Mouse (Mus musculus) limb, embryonic 14.5 days (tissue): ENCODE data around the gene Prdm15. TPM values are rescaled to one million over a fixed set of nuclear protein-coding genes. Genes with fewer than 3 reads are reported as not detected.

ENCODE experiments used
- ATAC-seq: fragments of 200-750 bp; cut with Nextera tagmentation; 2 replicates; pipeline ENCODE4 v1.8.0; 2017; ENCODE audit warnings: low read depth, moderate number of reproducible peaks, moderate TSS enrichment; ENCODE audit not compliant: low FRiP score
- DNase-seq: peaks from one replicate; pipeline ENCODE4 v3.0.0-alpha.2; 2015; ENCODE audit warnings: low spot score
- H3K27ac ChIP-seq: fragments of 300-500 bp; sonication (generic); replicated peaks from 2 replicates; pipeline ENCODE4 v1.5.1; 2014; ENCODE audit warnings: low read depth, mild to moderate bottlenecking, low read length, moderate library complexity, mixed read lengths
- H3K27me3 ChIP-seq: fragments of 300-500 bp; sonication (generic); 2 replicates; pipeline ENCODE4 v1.6.1; 2014; ENCODE audit warnings: low read length, mixed read lengths; ENCODE audit not compliant: control insufficient read depth, insufficient read depth
- H3K36me3 ChIP-seq: fragments of 300-500 bp; sonication (generic); 2 replicates; pipeline ENCODE4 v1.6.1; 2014; ENCODE audit warnings: mild to moderate bottlenecking, low read length, moderate library complexity, mixed read lengths; ENCODE audit not compliant: control insufficient read depth, insufficient read depth
- H3K4me1 ChIP-seq: fragments of 300-500 bp; sonication (generic); 2 replicates; pipeline ENCODE4 v1.6.1; 2014; ENCODE audit warnings: antibody characterized with exemption, low read length, mixed read lengths; ENCODE audit not compliant: control insufficient read depth, insufficient read depth
- H3K4me2 ChIP-seq: fragments of 300-500 bp; sonication (generic); replicated peaks from 2 replicates; pipeline ENCODE4 v1.6.1; 2014; ENCODE audit warnings: low read depth, mild to moderate bottlenecking, low read length, moderate library complexity; ENCODE audit not compliant: severe bottlenecking
- H3K4me3 ChIP-seq: fragments of 300-500 bp; sonication (generic); replicated peaks from 2 replicates; pipeline ENCODE4 v1.5.1; 2014; ENCODE audit warnings: low read length
- H3K9ac ChIP-seq: fragments of 300-500 bp; sonication (generic); 2 replicates; pipeline ENCODE4 v1.6.1; 2014; ENCODE audit warnings: mild to moderate bottlenecking, low read depth, low read length, moderate library complexity; ENCODE audit not compliant: severe bottlenecking
- H3K9me3 ChIP-seq: fragments of 300-500 bp; sonication (generic); 2 replicates; pipeline ENCODE4 v1.6.1; 2016; ENCODE audit warnings: low read length; ENCODE audit not compliant: control insufficient read depth
- POLR2A ChIP-seq: fragments of 200-500 bp; IDR thresholded peaks from 2 replicates; pipeline ENCODE4 v1.8.0; 2012; ENCODE audit warnings: inconsistent platforms, mild to moderate bottlenecking, moderate library complexity, borderline replicate concordance; ENCODE audit not compliant: insufficient read depth, insufficient read length; ENCODE audit errors: extremely low read depth
- WGBS: fragments of 180-500 bp; shearing (Covaris S2); extraction: QIAGEN DNeasy Blood & Tissue Kit; methylation state at CpG from one replicate; pipeline ENCODE4 v1.1.7; 2014; 5-methylcytosine and 5-hydroxymethylcytosine counted together
- polyA plus RNA-seq, 2 experiments: library from polyadenylated mRNA; depleted of rRNA in 1 of 2; stranded (reverse) in 1 of 2; unstranded in 1 of 2; fragments of >200 nt; fragmentation: Nextera tagmentation in 1 of 2; extraction: Ambion mirVana in 1 of 2; gene quantifications; 2 replicates each; pipeline versions ENCODE4 v1.2.1 to v1.2.3; 2012 to 2014

The Prdm15 gene
- polyA plus RNA-seq, 2 experiments: 9.7 to 19.5 TPM

DNA sequence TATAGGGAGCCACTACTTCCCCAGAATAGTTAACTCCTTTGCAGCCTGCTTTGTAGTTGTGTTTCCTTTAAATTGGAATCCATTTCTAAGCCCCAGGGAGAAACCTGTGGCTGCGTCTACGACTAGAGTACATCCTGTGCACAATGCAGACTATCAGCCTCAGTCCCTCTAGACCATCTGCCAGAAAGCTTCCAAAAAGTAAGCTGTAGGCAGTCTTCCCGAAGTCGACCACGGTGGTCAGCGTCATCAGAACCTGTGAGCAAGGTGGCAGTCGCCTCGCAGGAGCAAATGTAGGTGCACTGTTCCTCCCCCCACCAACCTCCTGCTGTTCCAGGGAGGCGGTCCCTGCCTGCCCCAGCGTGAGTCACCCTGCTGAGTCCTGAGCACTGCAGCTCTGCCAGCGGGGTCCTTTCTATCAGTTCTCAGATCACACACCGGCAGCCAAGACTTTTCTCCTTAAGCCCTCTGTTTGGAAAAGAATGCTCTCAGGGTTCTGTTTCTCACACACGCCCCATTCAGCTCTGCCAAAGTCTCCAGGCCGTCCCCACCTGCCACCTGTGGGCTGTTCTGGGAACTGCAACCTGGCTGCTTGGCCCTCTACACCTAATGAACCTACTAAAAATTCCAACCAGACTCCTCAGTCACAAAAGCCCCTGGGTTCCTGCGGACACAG is 73.2 kb downstream of the Prdm15 start:
- Histone ChIP-seq H3K27me3 (no peaks in the 10 kb centered on the region), H3K4me3 (no peak overlapping the region), H3K9ac (no peak overlapping the region), H3K4me2 (peak overlapping the region; percentile 37), H3K9me3 (no peaks in the 10 kb centered on the region), H3K4me1 (no peaks in the 10 kb centered on the region), H3K27ac (no peak overlapping the region; the same call in 1 of the 2 replicates), H3K36me3 (no peaks in the 10 kb centered on the region)
- peak; percentile 78 for ATAC-seq
- WGBS: 33% methylated on average over 15 of the region's 15 CpGs
- no peak for TF ChIP-seq POLR2A
- DNase-seq: peak; percentile 81

DNA sequence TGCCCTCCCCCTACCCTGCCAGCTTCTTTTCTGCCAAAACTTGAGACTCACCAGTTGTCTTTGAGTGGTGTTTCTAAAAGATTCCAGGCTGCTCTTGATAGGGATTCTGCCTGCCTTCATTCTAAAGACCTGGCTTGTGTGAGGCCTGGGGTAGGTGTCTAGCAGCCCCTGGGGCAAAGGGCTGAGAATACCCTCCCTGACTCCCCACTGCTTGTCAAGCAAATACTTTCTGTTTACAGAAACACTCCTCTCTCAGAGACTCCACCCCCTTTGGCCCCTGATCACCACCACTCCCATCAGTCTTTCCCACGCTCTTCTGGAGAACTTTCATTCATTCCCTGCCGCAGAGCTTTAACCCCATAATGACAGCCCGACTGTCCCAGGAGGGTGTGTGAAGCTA is 85.1 kb downstream of the Prdm15 start:
- Histone ChIP-seq H3K36me3 (no peaks in the 10 kb centered on the region), H3K4me1 (peaks cover 11% of the 10 kb centered on the region), H3K9me3 (no peaks in the 10 kb centered on the region), H3K4me2 (no peak overlapping the region), H3K4me3 (no peak overlapping the region), H3K27ac (no peak overlapping the region), H3K9ac (no peak overlapping the region), H3K27me3 (peaks cover 38% of the 10 kb centered on the region)
- WGBS: 29% methylated on average over 3 of the region's 3 CpGs
- TF ChIP-seq POLR2A: no peak
- DNase-seq: no peak
- no peak for ATAC-seq

DNA sequence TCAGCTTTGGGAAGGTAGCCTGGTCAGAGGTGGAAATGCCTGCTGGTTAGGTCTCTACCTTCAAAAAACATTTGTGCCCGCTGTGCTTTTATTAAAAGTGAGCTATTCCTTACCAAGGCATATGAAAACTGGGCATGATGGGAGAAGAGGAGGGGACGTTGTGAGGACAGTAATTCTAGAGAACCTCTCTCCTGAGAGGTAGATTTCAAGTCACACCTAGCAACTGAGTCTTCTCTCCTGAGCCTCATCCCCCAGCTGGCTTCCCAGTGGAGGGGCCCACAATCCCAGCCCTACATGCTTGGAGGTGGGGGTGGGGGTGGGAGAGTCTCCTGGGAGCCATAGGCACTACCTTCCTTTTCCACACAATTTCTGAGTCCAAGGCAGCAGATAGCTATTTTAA is 87.0 kb downstream of the Prdm15 start:
- Histone ChIP-seq H3K4me1 (peaks cover 11% of the 10 kb centered on the region), H3K27ac (no peak overlapping the region), H3K9ac (no peak overlapping the region), H3K4me2 (no peak overlapping the region), H3K27me3 (peaks cover 43% of the 10 kb centered on the region), H3K4me3 (no peak overlapping the region), H3K36me3 (no peaks in the 10 kb centered on the region), H3K9me3 (no peaks in the 10 kb centered on the region)
- TF ChIP-seq POLR2A: no peak
- WGBS: 51% methylated on average over 2 of the region's 2 CpGs
- DNase-seq (no peak), ATAC-seq (no peak)

DNA sequence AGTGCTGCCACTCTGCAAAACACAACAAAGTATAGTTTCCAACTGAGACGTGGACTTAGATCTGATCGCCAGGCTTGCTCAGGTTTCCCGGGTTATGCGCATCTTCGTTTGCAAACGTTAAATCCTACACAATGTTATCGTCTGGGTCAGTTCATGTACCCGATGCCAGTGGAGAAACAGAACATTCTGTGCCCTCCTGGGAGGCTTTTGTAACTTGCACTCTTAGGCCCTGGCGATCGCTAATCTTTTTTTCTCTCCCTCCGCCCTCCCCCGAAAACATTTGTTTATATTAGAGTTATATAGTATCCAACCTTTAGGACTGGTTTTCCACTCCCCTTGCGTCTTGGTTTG is 87.7 kb downstream of the Prdm15 start:
- Histone ChIP-seq H3K4me1 (peaks cover 11% of the 10 kb centered on the region), H3K36me3 (no peaks in the 10 kb centered on the region), H3K4me2 (peak overlapping the region; percentile 74), H3K27ac (no peak overlapping the region), H3K27me3 (peaks cover 43% of the 10 kb centered on the region), H3K9me3 (no peaks in the 10 kb centered on the region), H3K4me3 (peak overlapping the region; percentile 44), H3K9ac (0 out of 2 replicates have a peak overlapping the region, but pooled peaks have one; percentile 34)
- DNase-seq (no peak), ATAC-seq (no peak)
- 12% methylated on average over 13 of the region's 13 CpGs for WGBS
- TF ChIP-seq POLR2A: no peak

DNA sequence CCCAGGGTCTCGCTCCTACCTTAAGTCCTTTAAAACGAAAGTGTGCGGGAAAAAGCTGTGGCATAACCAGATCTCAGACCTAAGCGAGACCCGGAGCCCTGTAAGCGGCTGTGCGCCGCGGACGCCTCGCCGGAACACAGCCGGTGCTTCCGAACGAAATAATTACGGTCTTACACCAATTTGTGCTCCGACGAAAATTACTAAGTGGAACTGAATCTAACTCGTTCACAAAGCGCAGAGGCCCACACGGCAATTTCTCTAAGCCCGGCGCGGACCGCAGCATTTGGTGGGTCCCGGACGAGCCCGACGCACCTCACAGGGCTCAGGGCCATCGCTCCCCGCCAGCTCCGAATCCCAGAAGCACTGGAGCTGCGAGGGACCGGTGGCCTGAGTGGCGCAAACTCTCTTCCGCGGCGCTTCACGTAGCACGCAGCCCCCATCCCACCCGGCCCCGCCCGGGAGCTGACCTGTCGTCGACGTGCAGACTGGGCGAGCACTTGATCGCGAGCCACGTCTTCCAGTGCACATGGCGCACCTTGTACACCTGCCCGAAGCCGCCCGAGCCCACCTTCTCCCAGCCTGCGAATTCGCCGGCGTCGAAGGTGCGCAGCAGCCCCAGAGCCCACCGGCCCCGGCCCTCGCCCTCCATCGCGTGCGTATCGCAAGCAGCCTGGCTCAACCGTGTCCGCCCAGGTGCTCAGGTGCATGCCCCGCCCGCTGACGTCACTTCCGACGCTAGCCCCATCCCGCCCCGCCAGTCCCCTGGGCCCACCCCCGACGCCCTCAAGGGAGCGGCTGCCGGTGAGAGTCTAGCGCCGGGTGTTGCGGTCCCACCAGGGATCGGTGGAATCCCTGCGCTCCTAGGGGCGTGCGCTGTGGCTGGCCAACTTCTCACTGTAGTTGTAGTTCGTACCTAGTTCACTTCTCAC is 88.3 kb downstream of the Prdm15 start, which contains the start of gene Ripk4:
Gene Ripk4, minus strand, starts transcription at position 727 of the 929 bp plus-strand sequence.
- Histone ChIP-seq H3K27me3 (peaks cover 43% of the 10 kb centered on the region), H3K4me1 (peaks cover 11% of the 10 kb centered on the region), H3K27ac (no peak within 1 kb of the TSS), H3K4me2 (peak within 1 kb of the TSS; percentile 74), H3K36me3 (no peaks in the 10 kb centered on the region), H3K4me3 (peak within 1 kb of the TSS; percentile 44), H3K9me3 (no peaks in the 10 kb centered on the region), H3K9ac (peak within 1 kb of the TSS; percentile 34; the same call in 1 of the 2 replicates)
- under 1% methylated on average over 86 of the region's 88 CpGs for WGBS
- no peak for TF ChIP-seq POLR2A
- ATAC-seq: peak; percentile 47; the same call in 1 of the 2 replicates
- DNase-seq: peak; percentile 33
